Mouse (Mus musculus): ENCODE data around the gene Naa30. TPM values are rescaled to one million over a fixed set of nuclear protein-coding genes. Genes with fewer than 3 reads are reported as not detected.

Gene Naa30
- 12.2 and 12.4 TPM in 2 replicates for polyA plus RNA-seq (2015; fragmentation: Nextera tagmentation; extraction: Ambion mirVana)

- ATAC-seq, result peak; percentile 92
- H3K27ac ChIP-seq (ENCODE audit: low read length), result peak within 1 kb of the TSS; percentile 87
- under 1% methylated on average over 52 of the region's 86 CpGs for WGBS
- H3K27me3 ChIP-seq (ENCODE audit: control insufficient read depth, insufficient read depth, low read depth, low read length), result no peaks in the 10 kb centered on the region
- H3K4me2 ChIP-seq (ENCODE audit: low read length), result peak within 1 kb of the TSS; percentile 96
- no peaks in the 10 kb centered on the region for H3K9me3 ChIP-seq (replicated peaks; ENCODE audit: control insufficient read depth, low read length, poor library complexity, severe bottlenecking)
- peaks cover 27% of the 10 kb centered on the region for H3K4me1 ChIP-seq (ENCODE audit: control insufficient read depth, insufficient read depth, low read length)
- H3K9ac ChIP-seq (ENCODE audit: low read depth, low read length), result peak within 1 kb of the TSS; percentile 95
- peak within 1 kb of the TSS; percentile 99 for H3K4me3 ChIP-seq (ENCODE audit: low read depth, low read length)
- no peaks in the 10 kb centered on the region for H3K36me3 ChIP-seq (ENCODE audit: control insufficient read depth, insufficient read depth, low read length)
These were observed at the start of gene Naa30 for GRCm38 (mm10) chr14:49171867-49172581. TSS of gene Naa30 (plus strand) at chr14:49172226.

- Histone ChIP-seq H3K27me3 (ENCODE audit: control insufficient read depth, insufficient read depth, low read depth, low read length) (no peaks in the 10 kb centered on the region), H3K36me3 (ENCODE audit: control insufficient read depth, insufficient read depth, low read length) (no peaks in the 10 kb centered on the region), H3K27ac (ENCODE audit: low read length) (peak overlapping the region; percentile 25; the same call in 1 of the 2 replicates), H3K9ac (ENCODE audit: low read depth, low read length) (peak overlapping the region; percentile 48), H3K4me3 (ENCODE audit: low read depth, low read length) (peak overlapping the region; percentile 24), H3K9me3 (replicated peaks; ENCODE audit: control insufficient read depth, low read length, poor library complexity, severe bottlenecking) (no peaks in the 10 kb centered on the region), H3K4me2 (ENCODE audit: low read length) (peak overlapping the region; percentile 54), H3K4me1 (ENCODE audit: control insufficient read depth, insufficient read depth, low read length) (peaks cover 10% of the 10 kb centered on the region; the same call in 1 of the 2 replicates)
- peak; percentile 81 for ATAC-seq
- WGBS, result 14% methylated on average over 23 of the region's 23 CpGs
These were observed 44.8 kb upstream of the Naa30 start for GRCm38 (mm10) chr14:49127162-49127779.

- Histone ChIP-seq H3K27ac (ENCODE audit: low read length) (no peak overlapping the region), H3K4me2 (ENCODE audit: low read length) (no peak overlapping the region), H3K36me3 (ENCODE audit: control insufficient read depth, insufficient read depth, low read length) (no peaks in the 10 kb centered on the region), H3K27me3 (ENCODE audit: control insufficient read depth, insufficient read depth, low read depth, low read length) (no peaks in the 10 kb centered on the region), H3K4me3 (ENCODE audit: low read depth, low read length) (no peak overlapping the region), H3K9ac (ENCODE audit: low read depth, low read length) (no peak overlapping the region), H3K4me1 (ENCODE audit: control insufficient read depth, insufficient read depth, low read length) (peaks cover 10% of the 10 kb centered on the region; the same call in 1 of the 2 replicates), H3K9me3 (replicated peaks; ENCODE audit: control insufficient read depth, low read length, poor library complexity, severe bottlenecking) (no peaks in the 10 kb centered on the region)
- WGBS, result 11% methylated on average over 10 of the region's 10 CpGs
- no peak for ATAC-seq
These were observed 43.3 kb upstream of the Naa30 start for GRCm38 (mm10) chr14:49128544-49129263.

GRCm38 (mm10) chr14:49132391-49132790, 39.6 kb upstream of the Naa30 start:
- ATAC-seq, result no peak
- Histone ChIP-seq H3K9ac (ENCODE audit: low read depth, low read length) (no peak overlapping the region), H3K4me3 (ENCODE audit: low read depth, low read length) (no peak overlapping the region), H3K27me3 (ENCODE audit: control insufficient read depth, insufficient read depth, low read depth, low read length) (no peaks in the 10 kb centered on the region), H3K9me3 (replicated peaks; ENCODE audit: control insufficient read depth, low read length, poor library complexity, severe bottlenecking) (no peaks in the 10 kb centered on the region), H3K4me1 (ENCODE audit: control insufficient read depth, insufficient read depth, low read length) (peaks cover 7% of the 10 kb centered on the region; the same call in 1 of the 2 replicates), H3K36me3 (ENCODE audit: control insufficient read depth, insufficient read depth, low read length) (no peaks in the 10 kb centered on the region), H3K4me2 (ENCODE audit: low read length) (no peak overlapping the region), H3K27ac (ENCODE audit: low read length) (no peak overlapping the region)
- 90% methylated on average over 3 of the region's 3 CpGs for WGBS

GRCm38 (mm10) chr14:49138171-49138570, 33.9 kb upstream of the Naa30 start:
- Histone ChIP-seq H3K4me3 (ENCODE audit: low read depth, low read length) (no peak overlapping the region), H3K27me3 (ENCODE audit: control insufficient read depth, insufficient read depth, low read depth, low read length) (no peaks in the 10 kb centered on the region), H3K9ac (ENCODE audit: low read depth, low read length) (no peak overlapping the region), H3K36me3 (ENCODE audit: control insufficient read depth, insufficient read depth, low read length) (no peaks in the 10 kb centered on the region), H3K4me2 (ENCODE audit: low read length) (no peak overlapping the region), H3K4me1 (ENCODE audit: control insufficient read depth, insufficient read depth, low read length) (0 out of 2 replicates have a peak, but pooled peaks cover 2% of the 10 kb centered on the region), H3K9me3 (replicated peaks; ENCODE audit: control insufficient read depth, low read length, poor library complexity, severe bottlenecking) (no peaks in the 10 kb centered on the region), H3K27ac (ENCODE audit: low read length) (no peak overlapping the region)
- no peak for ATAC-seq
- WGBS, result 70% methylated on average over 1 of the region's 1 CpGs

GRCm38 (mm10) chr14:49140756-49141155, 31.3 kb upstream of the Naa30 start:
- Histone ChIP-seq H3K27me3 (ENCODE audit: control insufficient read depth, insufficient read depth, low read depth, low read length) (no peaks in the 10 kb centered on the region), H3K9me3 (replicated peaks; ENCODE audit: control insufficient read depth, low read length, poor library complexity, severe bottlenecking) (no peaks in the 10 kb centered on the region), H3K4me2 (ENCODE audit: low read length) (no peak overlapping the region), H3K36me3 (ENCODE audit: control insufficient read depth, insufficient read depth, low read length) (no peaks in the 10 kb centered on the region), H3K4me3 (ENCODE audit: low read depth, low read length) (no peak overlapping the region), H3K9ac (ENCODE audit: low read depth, low read length) (no peak overlapping the region), H3K27ac (ENCODE audit: low read length) (no peak overlapping the region), H3K4me1 (ENCODE audit: control insufficient read depth, insufficient read depth, low read length) (0 out of 2 replicates have a peak, but pooled peaks cover 2% of the 10 kb centered on the region)
- 94% methylated on average over 7 of the region's 7 CpGs for WGBS
- ATAC-seq, result no peak

GRCm38 (mm10) chr14:49153801-49154200, 18.2 kb upstream of the Naa30 start:
- no peaks in the 10 kb centered on the region for H3K27me3 ChIP-seq (ENCODE audit: control insufficient read depth, insufficient read depth, low read depth, low read length)
- H3K4me2 ChIP-seq (ENCODE audit: low read length), result no peak overlapping the region
- WGBS, result 29% methylated on average over 7 of the region's 7 CpGs
- peaks cover 2% of the 10 kb centered on the region; the same call in 1 of the 2 replicates for H3K4me1 ChIP-seq (ENCODE audit: control insufficient read depth, insufficient read depth, low read length)
- no peaks in the 10 kb centered on the region for H3K36me3 ChIP-seq (ENCODE audit: control insufficient read depth, insufficient read depth, low read length)
- no peaks in the 10 kb centered on the region for H3K9me3 ChIP-seq (replicated peaks; ENCODE audit: control insufficient read depth, low read length, poor library complexity, severe bottlenecking)
- H3K9ac ChIP-seq (ENCODE audit: low read depth, low read length), result no peak overlapping the region
- H3K27ac ChIP-seq (ENCODE audit: low read length), result no peak overlapping the region
- no peak overlapping the region for H3K4me3 ChIP-seq (ENCODE audit: low read depth, low read length)
- ATAC-seq, result no peak

GRCm38 (mm10) chr14:49155572-49155971, 16.5 kb upstream of the Naa30 start:
- Histone ChIP-seq H3K9me3 (replicated peaks; ENCODE audit: control insufficient read depth, low read length, poor library complexity, severe bottlenecking) (no peaks in the 10 kb centered on the region), H3K9ac (ENCODE audit: low read depth, low read length) (no peak overlapping the region), H3K4me1 (ENCODE audit: control insufficient read depth, insufficient read depth, low read length) (peaks cover 4% of the 10 kb centered on the region; the same call in 1 of the 2 replicates), H3K4me3 (ENCODE audit: low read depth, low read length) (no peak overlapping the region), H3K36me3 (ENCODE audit: control insufficient read depth, insufficient read depth, low read length) (no peaks in the 10 kb centered on the region), H3K4me2 (ENCODE audit: low read length) (no peak overlapping the region), H3K27ac (ENCODE audit: low read length) (no peak overlapping the region), H3K27me3 (ENCODE audit: control insufficient read depth, insufficient read depth, low read depth, low read length) (no peaks in the 10 kb centered on the region)
- ATAC-seq, result no peak; the same call in 1 of the 2 replicates
- WGBS, result 15% methylated on average over 5 of the region's 5 CpGs

Measured in midbrain, embryonic 16.5 days (tissue).